Mouse (Mus musculus): ENCODE measurements around the gene Eif3i. TPM values are rescaled to one million over a fixed set of nuclear protein-coding genes. Genes with fewer than 3 reads are reported as not detected.
"Not testable (repeated sequence)": the region's sequence is repeated elsewhere in the genome, so short reads cannot be mapped to it uniquely, and the experiment has no call there.

Eif3i gene
- polyA plus RNA-seq, 1 experiment from 2014 or later = 315 TPM

GRCm38 (mm10) chr4:129561184-129561583 lies 39.3 kb downstream of the Eif3i start:
- 93% methylated on average over 5 of the region's 5 CpGs for WGBS
- no peak for DNase-seq (ENCODE audit: extremely low spot score, low spot score)
- no peaks in the 10 kb centered on the region for H3K36me3 ChIP-seq (replicated peaks)
- H3K4me1 ChIP-seq = peaks cover 23% of the 10 kb centered on the region
- peaks cover 8% of the 10 kb centered on the region; the same call in 1 of the 2 replicates for H3K27me3 ChIP-seq (ENCODE audit: poor library complexity, severe bottlenecking)
- H3K9me3 ChIP-seq = no peaks in the 10 kb centered on the region
- H3K4me3 ChIP-seq = no peak overlapping the region
- no peak overlapping the region for H3K27ac ChIP-seq

GRCm38 (mm10) chr4:129558321-129558955 lies 42.0 kb downstream of the Eif3i start:
- peaks cover 34% of the 10 kb centered on the region for H3K4me1 ChIP-seq
- no peak for DNase-seq (ENCODE audit: extremely low spot score, low spot score)
- H3K4me3 ChIP-seq = no peak overlapping the region
- 89% methylated on average over 12 of the region's 12 CpGs for WGBS
- H3K36me3 ChIP-seq (replicated peaks) = no peaks in the 10 kb centered on the region
- H3K27ac ChIP-seq = no peak overlapping the region
- peaks cover 18% of the 10 kb centered on the region for H3K27me3 ChIP-seq (ENCODE audit: poor library complexity, severe bottlenecking)
- no peaks in the 10 kb centered on the region for H3K9me3 ChIP-seq

GRCm38 (mm10) chr4:129557256-129557808 lies 43.1 kb downstream of the Eif3i start:
- Histone ChIP-seq H3K4me3 (peak overlapping the region; percentile 62), H3K4me1 (peaks cover 32% of the 10 kb centered on the region), H3K36me3 (replicated peaks) (no peaks in the 10 kb centered on the region), H3K27ac (peak overlapping the region; percentile 86), H3K27me3 (ENCODE audit: poor library complexity, severe bottlenecking) (peaks cover 18% of the 10 kb centered on the region), H3K9me3 (no peaks in the 10 kb centered on the region)
- WGBS = 76% methylated on average over 9 of the region's 9 CpGs
- DNase-seq (ENCODE audit: extremely low spot score, low spot score) = no peak

- Histone ChIP-seq H3K27ac (peak overlapping the region; percentile 86), H3K4me1 (peaks cover 32% of the 10 kb centered on the region), H3K4me3 (peak overlapping the region; percentile 62), H3K9me3 (no peaks in the 10 kb centered on the region), H3K27me3 (ENCODE audit: poor library complexity, severe bottlenecking) (peaks cover 18% of the 10 kb centered on the region), H3K36me3 (replicated peaks) (no peaks in the 10 kb centered on the region)
- WGBS = 9% methylated on average over 33 of the region's 33 CpGs
- DNase-seq (ENCODE audit: extremely low spot score, low spot score) = peak; percentile 92
Measured at GRCm38 (mm10) chr4:129556532-129557223, 43.8 kb downstream of the Eif3i start.

GRCm38 (mm10) chr4:129555862-129556531 lies 44.5 kb downstream of the Eif3i start:
- under 1% methylated on average over 24 of the region's 24 CpGs for WGBS
- H3K4me1 ChIP-seq = peaks cover 32% of the 10 kb centered on the region
- peak overlapping the region; percentile 86 for H3K27ac ChIP-seq
- H3K9me3 ChIP-seq = no peaks in the 10 kb centered on the region
- H3K27me3 ChIP-seq (ENCODE audit: poor library complexity, severe bottlenecking) = peaks cover 18% of the 10 kb centered on the region
- peak; percentile 30 for DNase-seq (ENCODE audit: extremely low spot score, low spot score)
- no peaks in the 10 kb centered on the region for H3K36me3 ChIP-seq (replicated peaks)
- H3K4me3 ChIP-seq = peak overlapping the region; percentile 62

GRCm38 (mm10) chr4:129555421-129555861 lies 45.0 kb downstream of the Eif3i start:
- peak overlapping the region; percentile 62 for H3K4me3 ChIP-seq
- H3K9me3 ChIP-seq = no peaks in the 10 kb centered on the region
- H3K36me3 ChIP-seq (replicated peaks) = no peaks in the 10 kb centered on the region
- 4% methylated on average over 16 of the region's 16 CpGs for WGBS
- peaks cover 18% of the 10 kb centered on the region for H3K27me3 ChIP-seq (ENCODE audit: poor library complexity, severe bottlenecking)
- DNase-seq (ENCODE audit: extremely low spot score, low spot score) = peak; percentile 68
- peak overlapping the region; percentile 86 for H3K27ac ChIP-seq
- peaks cover 35% of the 10 kb centered on the region for H3K4me1 ChIP-seq

GRCm38 (mm10) chr4:129554512-129554911 lies 45.9 kb downstream of the Eif3i start:
- not testable (repeated sequence) for H3K27ac ChIP-seq; H3K4me3 ChIP-seq; DNase-seq (ENCODE audit: extremely low spot score, low spot score); H3K36me3 ChIP-seq (replicated peaks); H3K9me3 ChIP-seq
- Histone ChIP-seq H3K4me1 (peaks cover 42% of the 10 kb centered on the region), H3K27me3 (ENCODE audit: poor library complexity, severe bottlenecking) (peaks cover 18% of the 10 kb centered on the region)
- WGBS = 84% methylated on average over 6 of the region's 6 CpGs

- WGBS = 54% methylated on average over 1 of the region's 1 CpGs
- H3K9me3 ChIP-seq = no peaks in the 10 kb centered on the region
- H3K27me3 ChIP-seq (ENCODE audit: poor library complexity, severe bottlenecking) = peaks cover 7% of the 10 kb centered on the region
- H3K27ac ChIP-seq = no peak overlapping the region
- peaks cover 17% of the 10 kb centered on the region for H3K4me1 ChIP-seq
- no peak for DNase-seq (ENCODE audit: extremely low spot score, low spot score)
- peaks cover 8% of the 10 kb centered on the region for H3K36me3 ChIP-seq (replicated peaks)
- no peak overlapping the region for H3K4me3 ChIP-seq
Measured at GRCm38 (mm10) chr4:129550295-129550694, 50.2 kb downstream of the Eif3i start.

- Histone ChIP-seq H3K9me3 (no peaks in the 10 kb centered on the region), H3K36me3 (replicated peaks) (peaks cover 8% of the 10 kb centered on the region), H3K4me1 (peaks cover 11% of the 10 kb centered on the region), H3K27me3 (ENCODE audit: poor library complexity, severe bottlenecking) (no peaks in the 10 kb centered on the region), H3K27ac (no peak overlapping the region), H3K4me3 (no peak overlapping the region)
- DNase-seq (ENCODE audit: extremely low spot score, low spot score) = no peak
- WGBS = 88% methylated on average over 2 of the region's 2 CpGs
Measured at GRCm38 (mm10) chr4:129549306-129549705, 51.1 kb downstream of the Eif3i start.

- H3K27ac ChIP-seq; H3K36me3 ChIP-seq (replicated peaks); DNase-seq (ENCODE audit: extremely low spot score, low spot score); H3K9me3 ChIP-seq; H3K27me3 ChIP-seq (ENCODE audit: poor library complexity, severe bottlenecking); H3K4me3 ChIP-seq: not testable (repeated sequence)
- 88% methylated on average over 4 of the region's 4 CpGs for WGBS
- H3K4me1 ChIP-seq = peaks cover 11% of the 10 kb centered on the region
Measured at GRCm38 (mm10) chr4:129547631-129548030, 52.8 kb downstream of the Eif3i start.

GRCm38 (mm10) chr4:129544106-129544505 lies 56.3 kb downstream of the Eif3i start:
- WGBS = 93% methylated on average over 4 of the region's 4 CpGs

GRCm38 (mm10) chr4:129542592-129543141 lies 57.8 kb downstream of the Eif3i start, which contains the start of gene Hdac1:
Gene Hdac1, minus strand, starts transcription at chr4:129542713.
- Histone ChIP-seq H3K4me1 (peaks cover 22% of the 10 kb centered on the region), H3K4me3 (peak within 1 kb of the TSS; percentile 96), H3K9me3 (no peaks in the 10 kb centered on the region), H3K36me3 (replicated peaks) (peaks cover 34% of the 10 kb centered on the region), H3K27ac (peak within 1 kb of the TSS; percentile 96), H3K27me3 (ENCODE audit: poor library complexity, severe bottlenecking) (no peaks in the 10 kb centered on the region)
- 1% methylated on average over 46 of the region's 46 CpGs for WGBS
- peak; percentile 99 for DNase-seq (ENCODE audit: extremely low spot score, low spot score)

More at GRCm38 (mm10) chr4:129544106-129544505, 56.3 kb downstream of the Eif3i start:
- DNase-seq (ENCODE audit: extremely low spot score, low spot score) = no peak
- no peak overlapping the region for H3K4me3 ChIP-seq
- H3K27me3 ChIP-seq (ENCODE audit: poor library complexity, severe bottlenecking) = no peaks in the 10 kb centered on the region
- H3K27ac ChIP-seq = no peak overlapping the region
- H3K9me3 ChIP-seq = no peaks in the 10 kb centered on the region
- peaks cover 22% of the 10 kb centered on the region for H3K4me1 ChIP-seq
- peaks cover 28% of the 10 kb centered on the region for H3K36me3 ChIP-seq (replicated peaks)
